Mouse (Mus musculus) megakaryocyte, embryonic 14.5 days (primary cell): ENCODE results near the gene Ntrk2.

Experiments
- FLI1 ChIP-seq: IDR thresholded peaks from 2 replicates; pipeline ENCODE4 v1.6.1; 2012; ENCODE audit warnings: low read length, inconsistent platforms, mixed read lengths
- GATA1 ChIP-seq: IDR thresholded peaks from 3 replicates; pipeline ENCODE4 v1.6.1; 2012; ENCODE audit warnings: mixed read lengths, low read length, inconsistent platforms, borderline replicate concordance

DNA sequence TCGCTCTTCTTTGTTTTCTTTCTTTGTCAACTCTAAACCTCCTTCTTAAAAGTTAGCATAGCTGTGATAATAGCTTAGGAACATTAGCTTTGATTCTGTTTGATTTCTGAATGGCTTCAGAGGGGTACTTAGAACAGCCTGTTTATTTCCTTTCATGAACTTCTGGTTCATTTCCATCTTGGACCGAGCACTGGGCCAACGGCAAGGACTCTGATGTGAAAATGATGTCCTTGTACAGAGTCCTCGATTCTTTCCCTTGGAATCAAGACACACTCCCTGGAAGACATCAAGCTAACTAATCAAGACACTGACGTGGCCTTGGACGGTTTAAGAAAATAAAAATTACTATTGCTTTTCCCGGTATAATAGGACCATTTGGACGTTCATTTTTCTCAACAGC, 31.7 kb downstream of the Ntrk2 start:
- TF ChIP-seq GATA1 (no peak), FLI1 (no peak)
